ENCODE assay signal across 8 mouse cellular contexts in the genomic region with DNA sequence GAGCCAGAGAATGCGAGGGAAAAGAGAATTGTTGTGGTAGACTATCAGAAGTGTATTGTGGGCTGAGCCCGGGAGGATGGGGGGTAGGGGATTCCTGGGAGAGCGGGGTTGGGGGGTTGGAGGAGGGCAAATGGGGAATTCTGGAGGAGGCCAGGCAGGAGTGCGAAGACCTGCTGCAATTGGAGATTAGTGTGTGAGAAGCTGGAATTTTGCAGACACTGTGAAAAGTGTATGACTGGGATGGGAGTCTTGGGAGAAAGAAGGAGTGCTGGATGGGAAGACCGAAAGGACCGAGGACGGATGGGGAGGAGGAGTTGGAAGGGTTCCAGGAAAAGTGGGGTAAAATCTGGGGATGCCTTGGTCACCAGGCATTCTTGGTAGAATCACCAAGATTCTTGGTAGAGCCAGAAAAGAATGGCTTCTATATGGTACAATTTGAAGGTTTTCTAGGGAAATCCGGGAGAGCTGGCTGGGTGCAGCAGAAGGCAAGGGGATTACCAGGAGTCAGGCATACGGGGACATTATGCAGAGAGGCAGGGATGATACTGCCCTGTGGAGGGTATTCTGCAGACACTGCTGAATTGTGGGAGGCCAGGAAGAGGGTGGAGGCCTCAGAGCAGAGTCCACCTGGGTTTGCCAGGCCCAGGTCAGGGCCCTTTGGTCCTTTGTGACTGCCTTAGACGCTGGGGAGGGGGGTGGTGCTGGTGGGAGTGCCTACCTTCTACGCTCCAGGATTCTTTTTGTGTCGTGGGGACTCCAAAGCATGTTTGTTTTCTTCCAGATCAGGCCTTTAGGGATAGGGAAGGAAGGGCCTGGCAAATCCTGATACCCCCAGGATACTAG. TPM values are rescaled to one million over a fixed set of nuclear protein-coding genes. Genes with fewer than 3 reads are reported as not detected.
DNase-seq lines count a peak whose midpoint lies in the region; ATAC-seq and TF ChIP-seq lines count a peak whose summit lies in the region.

No protein-coding gene starts in this region.

- H3K4me2 ChIP-seq in hindbrain, embryonic 11.5 days (replicated peaks; ENCODE audit: low read depth, low read length) = peak overlapping the region; percentile 86
- H3K4me2 ChIP-seq in limb, embryonic 14.5 days (replicated peaks; ENCODE audit: low read depth, low read length, severe bottlenecking) = peak overlapping the region; percentile 90
- H3K4me2 ChIP-seq in stomach, embryonic 14.5 days (replicated peaks; ENCODE audit: low read depth, low read length) = peak overlapping the region; percentile 78

- no peak for TF ChIP-seq POLR2A in spleen, adult 2 months (IDR thresholded peaks at IDR 0.05; ENCODE audit: low read depth, low read length)
- TF ChIP-seq POLR2A in limb, embryonic 14.5 days (IDR thresholded peaks at IDR 0.05; ENCODE audit: borderline replicate concordance, extremely low read depth, insufficient read depth, insufficient read length) = no peak

- H3K27me3 ChIP-seq in spleen, adult 2 months (ENCODE audit: control insufficient read depth, insufficient read depth, low read length) = no peaks in the 10 kb centered on the region
- H3K27me3 ChIP-seq in hindbrain, embryonic 11.5 days (ENCODE audit: control insufficient read depth, insufficient read depth, low read length) = 0 out of 2 replicates have a peak, but pooled peaks cover 2% of the 10 kb centered on the region
- no peaks in the 10 kb centered on the region for H3K27me3 ChIP-seq in limb, embryonic 14.5 days (ENCODE audit: control insufficient read depth, insufficient read depth, low read length)
- no peaks in the 10 kb centered on the region for H3K27me3 ChIP-seq in stomach, embryonic 14.5 days (ENCODE audit: control insufficient read depth, insufficient read depth, low read length)

- 55% methylated on average over 12 of the region's 12 CpGs for WGBS in spleen, adult 2 months
- 3% methylated on average over 12 of the region's 12 CpGs for WGBS in hindbrain, embryonic 11.5 days
- 3% methylated on average over 12 of the region's 12 CpGs for WGBS in limb, embryonic 14.5 days
- 4% methylated on average over 12 of the region's 12 CpGs for WGBS in stomach, embryonic 14.5 days

- peak overlapping the region; percentile 80 for H3K9ac ChIP-seq in hindbrain, embryonic 11.5 days (ENCODE audit: low read depth, low read length)
- H3K9ac ChIP-seq in limb, embryonic 14.5 days (ENCODE audit: low read depth, low read length, severe bottlenecking) = peak overlapping the region; percentile 65
- peak overlapping the region; percentile 29; the same call in 1 of the 2 replicates for H3K9ac ChIP-seq in stomach, embryonic 14.5 days (replicated peaks; ENCODE audit: low read depth, low read length)

- no peaks in the 10 kb centered on the region for H3K9me3 ChIP-seq in hindbrain, embryonic 11.5 days (ENCODE audit: control insufficient read depth, low read length)
- no peaks in the 10 kb centered on the region for H3K9me3 ChIP-seq in limb, embryonic 14.5 days (ENCODE audit: control insufficient read depth, low read length)
- no peaks in the 10 kb centered on the region for H3K9me3 ChIP-seq in stomach, embryonic 14.5 days (ENCODE audit: control insufficient read depth, low read depth, low read length)

- DNase-seq in spleen, adult 2 months (ENCODE audit: low read depth in 1 of 2, low spot score in 2 of 2) = no peak
- DNase-seq in spleen, postnatal 36 days (ENCODE audit: low spot score in 2 of 2) = no peak
- peak; percentile 37 for DNase-seq in hindbrain, embryonic 11.5 days (ENCODE audit: low spot score)
- DNase-seq in limb, embryonic 14.5 days (ENCODE audit: low spot score) = no peak
- no peak for DNase-seq in cerebellum, postnatal 4 days (ENCODE audit: low spot score in 2 of 2)
- DNase-seq in ovary, adult 18-20 months (ENCODE audit: low spot score) = no peak
- DNase-seq in testis, postnatal 10 days (ENCODE audit: low spot score) = no peak

- peak; percentile 2; the same call in 1 of the 2 replicates for ATAC-seq in hindbrain, embryonic 11.5 days (ENCODE audit: low FRiP score)
- no peak for ATAC-seq in limb, embryonic 14.5 days (ENCODE audit: low FRiP score, low read depth)
- no peak for ATAC-seq in stomach, embryonic 14.5 days (ENCODE audit: insufficient number of reproducible peaks, insufficient read depth, low FRiP score, low read depth)

- TF ChIP-seq CTCF in spleen, adult 2 months (IDR thresholded peaks at IDR 0.05; ENCODE audit: extremely low read depth, insufficient read depth, insufficient read length, insufficient replicate concordance) = no peak

- H3K36me3 ChIP-seq in spleen, adult 2 months (ENCODE audit: control insufficient read depth, insufficient read depth, low read length) = no peaks in the 10 kb centered on the region
- H3K36me3 ChIP-seq in hindbrain, embryonic 11.5 days (ENCODE audit: control insufficient read depth, insufficient read depth, low read length) = no peaks in the 10 kb centered on the region
- H3K36me3 ChIP-seq in limb, embryonic 14.5 days (ENCODE audit: control insufficient read depth, insufficient read depth, low read length) = no peaks in the 10 kb centered on the region
- H3K36me3 ChIP-seq in stomach, embryonic 14.5 days (ENCODE audit: control insufficient read depth, insufficient read depth, low read length) = peaks cover 8% of the 10 kb centered on the region; the same call in 1 of the 2 replicates

- H3K27ac ChIP-seq in spleen, adult 2 months (ENCODE audit: insufficient read depth, low read length) = no peak overlapping the region
- peak overlapping the region; percentile 58; the same call in 1 of the 2 replicates for H3K27ac ChIP-seq in hindbrain, embryonic 11.5 days (ENCODE audit: low read depth, low read length)
- no peak overlapping the region for H3K27ac ChIP-seq in limb, embryonic 14.5 days (replicated peaks; ENCODE audit: low read depth, low read length)
- no peak overlapping the region; the same call in 1 of the 2 replicates for H3K27ac ChIP-seq in stomach, embryonic 14.5 days (ENCODE audit: low read length)

- H3K4me1 ChIP-seq in spleen, adult 2 months (ENCODE audit: control insufficient read depth, insufficient read depth, insufficient read length) = peaks cover 7% of the 10 kb centered on the region; the same call in 1 of the 2 replicates
- peaks cover 22% of the 10 kb centered on the region for H3K4me1 ChIP-seq in hindbrain, embryonic 11.5 days (replicated peaks; ENCODE audit: control insufficient read depth, insufficient read depth, low read length)
- H3K4me1 ChIP-seq in limb, embryonic 14.5 days (ENCODE audit: control insufficient read depth, insufficient read depth, low read length) = peaks cover 19% of the 10 kb centered on the region
- H3K4me1 ChIP-seq in stomach, embryonic 14.5 days (ENCODE audit: control insufficient read depth, insufficient read depth, low read length) = peaks cover 43% of the 10 kb centered on the region

- H3K4me3 ChIP-seq in spleen, adult 2 months (ENCODE audit: extremely low read depth, insufficient read depth, insufficient read length) = peak overlapping the region; percentile 49; the same call in 1 of the 2 replicates
- H3K4me3 ChIP-seq in hindbrain, embryonic 11.5 days (ENCODE audit: low read depth, low read length) = peak overlapping the region; percentile 62
- peak overlapping the region; percentile 63 for H3K4me3 ChIP-seq in limb, embryonic 14.5 days (replicated peaks; ENCODE audit: low read length)
- peak overlapping the region; percentile 46 for H3K4me3 ChIP-seq in stomach, embryonic 14.5 days (ENCODE audit: low read depth, low read length)

RNA-seq across cellular contexts. Expression of a gene that starts 1.2 kb away (rescaled TPM):
- 8.6 and 9.0 TPM in 2 replicates for polyA plus RNA-seq in spleen, adult 2 months (2012; rRNA removed)
- 38.3 and 47.8 TPM in 2 replicates for polyA plus RNA-seq in hindbrain, embryonic 11.5 days (2014; fragmentation: Nextera tagmentation; extraction: Ambion mirVana)
- 62.0 and 85.1 TPM in 2 replicates for polyA plus RNA-seq in limb, embryonic 14.5 days (2012; rRNA removed)
- polyA plus RNA-seq in limb, embryonic 14.5 days (2014; fragmentation: Nextera tagmentation; extraction: Ambion mirVana) = 29.6 and 35.0 TPM in 2 replicates
- 41.5 and 48.1 TPM in 2 replicates for polyA plus RNA-seq in stomach, embryonic 14.5 days (2014; fragmentation: Nextera tagmentation; extraction: Ambion mirVana)

RNA-seq across cellular contexts. Expression of a gene that starts 7.6 kb away (rescaled TPM):
- 4.3 and 5.5 TPM in 2 replicates for polyA plus RNA-seq in spleen, adult 2 months (2012; rRNA removed)
- polyA plus RNA-seq in hindbrain, embryonic 11.5 days (2014; fragmentation: Nextera tagmentation; extraction: Ambion mirVana) = 0.34 and 0.40 TPM in 2 replicates
- polyA plus RNA-seq in limb, embryonic 14.5 days (2012; rRNA removed) = 0.49 and 0.64 TPM in 2 replicates
- polyA plus RNA-seq in limb, embryonic 14.5 days (2014; fragmentation: Nextera tagmentation; extraction: Ambion mirVana) = 0.51 and 0.75 TPM in 2 replicates
- 0.43 and 0.45 TPM in 2 replicates for polyA plus RNA-seq in stomach, embryonic 14.5 days (2014; fragmentation: Nextera tagmentation; extraction: Ambion mirVana)

RNA-seq across cellular contexts. Expression of a gene that starts 17.1 kb away (rescaled TPM):
- 186 and 208 TPM in 2 replicates for polyA plus RNA-seq in spleen, adult 2 months (2012; rRNA removed)
- polyA plus RNA-seq in hindbrain, embryonic 11.5 days (2014; fragmentation: Nextera tagmentation; extraction: Ambion mirVana) = 41.1 and 43.4 TPM in 2 replicates
- 134 and 151 TPM in 2 replicates for polyA plus RNA-seq in limb, embryonic 14.5 days (2012; rRNA removed)
- polyA plus RNA-seq in limb, embryonic 14.5 days (2014; fragmentation: Nextera tagmentation; extraction: Ambion mirVana) = 138 and 155 TPM in 2 replicates
- polyA plus RNA-seq in stomach, embryonic 14.5 days (2014; fragmentation: Nextera tagmentation; extraction: Ambion mirVana) = 188 and 196 TPM in 2 replicates

RNA-seq across cellular contexts. Expression of a gene that starts 37.9 kb away (rescaled TPM):
- polyA plus RNA-seq in spleen, adult 2 months (2012; rRNA removed) = 0.19 and 0.20 TPM in 2 replicates
- 3.7 and 4.8 TPM in 2 replicates for polyA plus RNA-seq in hindbrain, embryonic 11.5 days (2014; fragmentation: Nextera tagmentation; extraction: Ambion mirVana)
- 0.70 and 1.3 TPM in 2 replicates for polyA plus RNA-seq in limb, embryonic 14.5 days (2012; rRNA removed)
- polyA plus RNA-seq in limb, embryonic 14.5 days (2014; fragmentation: Nextera tagmentation; extraction: Ambion mirVana) = 0.97 and 0.98 TPM in 2 replicates
- polyA plus RNA-seq in stomach, embryonic 14.5 days (2014; fragmentation: Nextera tagmentation; extraction: Ambion mirVana) = 1.9 and 2.9 TPM in 2 replicates

Comparison
In these comparisons a context has a peak if more than half of its experiments do, and no peak if none do; other contexts are left out.
1. H3K9ac ChIP-seq: peak in every context shown above with its lines; median percentile 80 in hindbrain, embryonic 11.5 days; 65 in limb, embryonic 14.5 days; 29 in stomach, embryonic 14.5 days.